11 mouse cellular contexts compared by ENCODE assay signal in the genomic region with DNA sequence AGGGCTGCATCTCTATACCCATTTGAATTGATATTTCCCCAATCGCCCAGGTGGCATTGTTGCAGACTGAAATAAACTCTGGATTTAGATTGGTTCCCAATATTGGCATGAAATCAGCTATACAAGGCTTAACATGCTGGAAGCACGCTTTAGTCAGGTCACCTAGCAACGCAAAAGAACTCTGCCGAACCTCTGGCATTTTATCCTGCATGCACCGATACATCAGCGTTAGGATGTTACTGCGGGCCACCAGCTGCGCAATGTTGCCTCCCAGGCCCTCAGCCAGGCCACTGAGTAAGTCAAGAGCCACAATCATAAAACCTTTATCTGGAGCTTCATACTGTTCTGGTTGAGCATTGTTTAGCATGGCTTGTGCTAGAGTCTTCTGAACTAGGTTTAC. TPM values are rescaled to one million over a fixed set of nuclear protein-coding genes. Genes with fewer than 3 reads are reported as not detected.
"Had no signal": no experiment of that assay in that cellular context is flagged by ENCODE, and none has a peak within 500 bp of the region (broad histone marks: within the 10 kb centered on the region; RNA-seq: fewer than 3 reads in every experiment).

No protein-coding gene starts in this region.

RNA-seq across cellular contexts. Expression of gene Kng2, which starts 14.6 kb away (rescaled TPM):
- total RNA-seq: layer of hippocampus, adult 18-20 months; left cerebral cortex, adult 18-20 months; left cerebral cortex, postnatal 25 days; megakaryocyte progenitor cell, adult 5-6 weeks; megakaryocyte-erythroid progenitor cell, adult 5-6 weeks; neutrophil, adult 5-6 weeks had no signal
- polyA plus RNA-seq: limb, embryonic 10.5 days; midbrain, embryonic 11.5 days; small intestine, adult 2 months; spleen, adult 2 months; testis, adult 2 months had no signal

RNA-seq across cellular contexts. Expression of gene Kng1, which starts 43.0 kb away (rescaled TPM):
- total RNA-seq: layer of hippocampus, adult 18-20 months; left cerebral cortex, adult 18-20 months; left cerebral cortex, postnatal 25 days; megakaryocyte progenitor cell, adult 5-6 weeks; megakaryocyte-erythroid progenitor cell, adult 5-6 weeks; neutrophil, adult 5-6 weeks had no signal
- polyA plus RNA-seq: limb, embryonic 10.5 days; midbrain, embryonic 11.5 days; small intestine, adult 2 months; testis, adult 2 months had no signal
